Mouse (Mus musculus) lung, postnatal 10 days (tissue): Measurements from ENCODE around the gene Ccdc18.
"Not testable (repeated sequence)": the region's sequence is repeated elsewhere in the genome, so short reads cannot be mapped to it uniquely, and the experiment has no call there.

Source experiments
- DNase-seq: peaks from one replicate; pipeline ENCODE4 v3.0.0; 2021

Ccdc18 gene

GRCm38 (mm10) chr5:108132441-108133243 lies at the start of gene Ccdc18, which contains the start of gene Tmed5:
Ccdc18 (plus strand) TSS chr5:108132875.
Tmed5 (minus strand) TSS chr5:108132620.
- DNase-seq, result peak; percentile 98

GRCm38 (mm10) chr5:108085440-108085839 lies 47.2 kb upstream of the Ccdc18 start:
- no peak for DNase-seq

GRCm38 (mm10) chr5:108092731-108093130 lies 39.9 kb upstream of the Ccdc18 start:
- not testable (repeated sequence) for DNase-seq

GRCm38 (mm10) chr5:108097676-108098075 lies 35.0 kb upstream of the Ccdc18 start:
- DNase-seq, result no peak

GRCm38 (mm10) chr5:108100196-108100595 lies 32.5 kb upstream of the Ccdc18 start:
- no peak for DNase-seq

- DNase-seq, result no peak
Observed at GRCm38 (mm10) chr5:108104306-108104705, 28.4 kb upstream of the Ccdc18 start.

- DNase-seq, result no peak
Observed at GRCm38 (mm10) chr5:108109346-108109745, 23.3 kb upstream of the Ccdc18 start.

- no peak for DNase-seq
Observed at GRCm38 (mm10) chr5:108117693-108118092, 15.0 kb upstream of the Ccdc18 start.

- no peak for DNase-seq
Observed at GRCm38 (mm10) chr5:108120221-108120900, 12.3 kb upstream of the Ccdc18 start.

- peak; percentile 65 for DNase-seq
Observed at GRCm38 (mm10) chr5:108131849-108132440, 730 bp upstream of the Ccdc18 start.

- no peak for DNase-seq
Observed at GRCm38 (mm10) chr5:108152592-108152991, 19.9 kb downstream of the Ccdc18 start.

GRCm38 (mm10) chr5:108160796-108161195 lies 28.1 kb downstream of the Ccdc18 start:
- DNase-seq, result no peak

GRCm38 (mm10) chr5:108163695-108164094 lies 31.0 kb downstream of the Ccdc18 start:
- DNase-seq, result peak; percentile 42

GRCm38 (mm10) chr5:108184050-108184449 lies 51.4 kb downstream of the Ccdc18 start:
- no peak for DNase-seq

- no peak for DNase-seq
Observed at GRCm38 (mm10) chr5:108188967-108189366, 56.3 kb downstream of the Ccdc18 start.

GRCm38 (mm10) chr5:108206008-108206407 lies 73.3 kb downstream of the Ccdc18 start:
- DNase-seq, result no peak

- DNase-seq, result no peak
Observed at GRCm38 (mm10) chr5:108211512-108211911, 78.8 kb downstream of the Ccdc18 start.

GRCm38 (mm10) chr5:108214928-108215327 lies 82.3 kb downstream of the Ccdc18 start:
- DNase-seq, result no peak

GRCm38 (mm10) chr5:108224077-108224476 lies 91.4 kb downstream of the Ccdc18 start:
- no peak for DNase-seq

- no peak for DNase-seq
Observed at GRCm38 (mm10) chr5:108226159-108226558, 93.5 kb downstream of the Ccdc18 start.

GRCm38 (mm10) chr5:108246314-108246765 lies 113.7 kb downstream of the Ccdc18 start:
- no peak for DNase-seq

- no peak for DNase-seq
Observed at GRCm38 (mm10) chr5:108250033-108250432, 117.4 kb downstream of the Ccdc18 start.

GRCm38 (mm10) chr5:108255259-108255658 lies 122.6 kb downstream of the Ccdc18 start:
- no peak for DNase-seq

- DNase-seq, result peak; percentile 22
Observed at GRCm38 (mm10) chr5:108262722-108263121, 130.0 kb downstream of the Ccdc18 start.
